Mouse (Mus musculus): Measurements from ENCODE around the gene Arl15.

Gene Arl15

DNA sequence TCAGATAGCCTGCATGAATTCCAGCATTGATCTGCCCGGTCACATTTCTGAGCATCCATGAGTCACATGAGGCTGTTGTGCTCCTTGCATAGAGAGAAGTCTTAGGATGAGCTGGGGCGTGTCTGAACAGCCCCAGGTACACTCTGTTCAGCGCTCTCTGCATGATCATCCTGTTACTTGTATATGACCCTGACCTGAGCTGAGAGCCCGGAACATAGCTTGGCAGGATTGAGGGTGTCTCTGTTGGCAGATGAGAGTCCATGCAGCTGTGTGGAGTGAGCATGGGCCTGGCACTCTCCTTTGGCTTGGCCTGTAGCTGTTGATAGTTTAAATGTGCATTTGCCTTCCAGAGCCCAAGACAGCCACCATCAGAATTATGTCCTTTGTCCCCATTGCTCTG lies 50.4 kb downstream of the Arl15 start:
- no peak for DNase-seq (ENCODE audit: low spot score)

DNA sequence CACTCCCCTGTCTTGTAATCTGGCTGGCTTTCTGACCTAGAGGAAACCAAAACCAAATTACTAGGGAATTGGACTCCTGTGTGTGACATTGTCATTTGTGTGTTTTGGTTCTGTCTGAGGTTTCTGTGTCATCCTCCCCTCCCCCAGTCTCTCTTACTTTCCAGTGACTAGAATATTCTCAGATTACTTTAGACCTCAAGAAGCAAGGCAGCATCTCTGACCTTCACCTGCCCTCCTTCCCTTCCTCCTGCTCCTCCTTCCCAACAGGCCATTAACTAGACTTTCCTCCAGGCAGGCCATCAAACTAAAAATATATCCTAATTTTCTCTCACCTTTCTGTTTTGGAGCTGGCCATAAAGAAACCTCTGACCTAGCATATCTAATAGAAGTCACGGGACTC lies 50.9 kb downstream of the Arl15 start:
- DNase-seq (ENCODE audit: low spot score) = no peak

DNA sequence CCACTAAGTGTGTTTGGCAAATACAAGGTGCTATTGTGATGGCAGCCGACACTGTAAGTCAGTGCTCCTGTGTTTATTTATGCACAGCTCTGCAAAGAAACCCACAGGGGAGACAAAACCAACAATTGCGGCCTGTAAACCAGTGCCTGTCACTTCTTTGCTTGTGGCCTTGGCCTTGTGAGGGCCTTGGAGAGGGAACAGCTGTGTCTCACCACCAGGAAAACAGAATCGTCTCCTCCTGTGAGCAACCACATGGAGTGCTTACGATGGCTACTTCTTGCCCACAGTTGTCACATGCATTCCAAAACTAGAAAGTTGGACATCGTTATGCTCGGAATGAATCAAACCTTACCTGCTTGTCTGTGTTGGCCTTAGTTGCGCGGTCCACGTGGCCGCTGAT lies 52.1 kb downstream of the Arl15 start:
- DNase-seq (ENCODE audit: low spot score) = no peak

DNA sequence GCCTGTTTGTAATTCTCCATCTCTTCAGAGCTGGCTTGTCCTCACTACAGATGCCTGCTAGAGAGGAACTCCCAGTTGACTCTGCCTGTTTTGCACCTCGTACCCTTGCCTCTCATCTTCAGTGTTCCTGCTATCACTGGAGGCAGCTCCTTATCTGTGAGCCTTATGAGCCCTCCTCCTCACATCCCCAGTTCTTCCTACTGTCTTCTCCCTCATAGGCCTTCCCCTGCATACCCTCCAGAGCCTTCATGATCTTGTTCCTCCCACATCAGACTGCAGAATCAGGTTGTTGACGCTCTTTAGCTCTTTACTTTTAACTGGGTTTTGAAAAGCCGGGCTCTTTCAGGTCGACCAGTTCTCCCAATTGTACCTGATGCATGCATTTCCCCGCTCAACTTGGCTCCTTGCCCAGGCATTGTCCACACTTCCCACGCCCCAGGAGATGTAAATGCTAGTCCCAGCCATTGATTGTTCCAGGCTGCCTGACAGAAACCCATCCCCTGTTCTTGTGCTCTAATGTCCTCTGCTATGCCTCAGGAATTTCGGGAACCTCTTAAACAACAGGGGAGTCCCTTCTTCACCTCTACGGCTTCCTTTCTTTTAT lies 56.2 kb downstream of the Arl15 start:
- DNase-seq (ENCODE audit: low spot score) = no peak

DNA sequence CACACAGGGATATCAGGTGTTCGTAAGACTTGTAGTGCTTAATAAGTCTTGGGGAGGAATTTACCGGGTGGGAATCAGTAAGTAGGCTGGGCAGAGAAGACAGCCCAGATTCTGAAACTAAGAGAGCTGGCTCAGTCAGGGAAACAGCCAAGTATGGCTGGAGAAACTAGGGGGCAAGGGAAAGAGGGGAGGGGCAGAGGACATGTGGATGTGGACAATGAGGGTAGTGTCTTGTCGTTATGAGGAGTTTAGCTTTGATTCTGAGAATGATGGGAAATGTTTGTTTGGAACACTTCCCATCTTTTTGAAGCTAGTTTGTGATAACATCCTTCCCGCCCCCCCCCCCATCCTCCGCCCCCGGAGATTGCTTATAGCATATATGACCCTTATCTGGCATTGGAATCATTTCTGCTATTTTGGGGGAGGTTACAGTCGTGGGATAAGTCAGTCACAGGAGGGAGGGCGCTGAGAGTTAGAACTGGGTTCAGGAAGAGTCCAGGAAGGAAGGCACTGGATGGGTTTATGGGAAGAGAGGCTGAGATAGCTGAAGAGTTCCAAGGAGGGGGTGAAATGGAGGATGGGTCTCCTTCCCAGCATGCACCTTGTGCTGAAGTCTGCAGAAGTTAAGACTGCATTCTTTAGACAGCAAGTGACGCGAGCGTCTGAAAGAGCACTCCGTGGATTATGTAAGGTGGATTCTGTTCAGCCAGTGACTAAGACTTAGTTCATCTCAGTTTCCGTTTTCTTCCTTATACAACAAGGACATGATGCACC lies 57.5 kb downstream of the Arl15 start:
- no peak for DNase-seq (ENCODE audit: low spot score)

DNA sequence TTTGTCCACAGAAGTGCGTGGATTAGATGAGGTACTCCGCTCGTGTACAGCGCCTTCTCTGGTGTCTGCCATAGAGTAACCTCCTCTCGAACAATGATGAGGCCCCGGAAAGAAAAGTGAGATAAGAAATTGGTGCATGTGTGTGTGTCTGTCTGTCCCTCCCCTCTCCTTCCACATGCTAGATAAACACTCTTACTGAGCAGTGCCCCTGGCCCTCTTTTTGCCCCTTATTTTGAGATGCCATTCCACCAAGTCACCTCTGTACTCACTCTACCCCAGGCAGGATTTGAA lies 58.0 kb downstream of the Arl15 start:
- no peak for DNase-seq (ENCODE audit: low spot score)

DNA sequence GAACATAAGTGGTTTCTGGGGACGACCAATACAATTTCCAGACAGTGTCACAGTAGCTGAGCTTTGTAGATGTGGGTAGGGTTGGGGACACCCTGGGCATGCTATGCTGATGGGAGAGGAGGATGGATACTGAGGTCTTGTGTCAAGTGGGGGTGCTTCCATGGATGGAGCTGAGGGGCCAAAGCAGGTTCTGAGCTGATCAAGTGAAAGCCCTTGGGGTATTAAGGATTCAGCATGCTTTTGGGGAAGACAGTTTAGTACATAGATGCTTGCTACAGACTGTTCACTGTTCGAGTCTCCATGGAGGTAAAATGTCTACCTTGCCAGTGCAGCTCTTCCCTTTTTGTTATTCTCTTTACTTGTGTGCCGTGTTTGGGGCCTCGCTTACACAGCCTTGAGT lies 59.8 kb downstream of the Arl15 start:
- DNase-seq (ENCODE audit: low spot score) = no peak

DNA sequence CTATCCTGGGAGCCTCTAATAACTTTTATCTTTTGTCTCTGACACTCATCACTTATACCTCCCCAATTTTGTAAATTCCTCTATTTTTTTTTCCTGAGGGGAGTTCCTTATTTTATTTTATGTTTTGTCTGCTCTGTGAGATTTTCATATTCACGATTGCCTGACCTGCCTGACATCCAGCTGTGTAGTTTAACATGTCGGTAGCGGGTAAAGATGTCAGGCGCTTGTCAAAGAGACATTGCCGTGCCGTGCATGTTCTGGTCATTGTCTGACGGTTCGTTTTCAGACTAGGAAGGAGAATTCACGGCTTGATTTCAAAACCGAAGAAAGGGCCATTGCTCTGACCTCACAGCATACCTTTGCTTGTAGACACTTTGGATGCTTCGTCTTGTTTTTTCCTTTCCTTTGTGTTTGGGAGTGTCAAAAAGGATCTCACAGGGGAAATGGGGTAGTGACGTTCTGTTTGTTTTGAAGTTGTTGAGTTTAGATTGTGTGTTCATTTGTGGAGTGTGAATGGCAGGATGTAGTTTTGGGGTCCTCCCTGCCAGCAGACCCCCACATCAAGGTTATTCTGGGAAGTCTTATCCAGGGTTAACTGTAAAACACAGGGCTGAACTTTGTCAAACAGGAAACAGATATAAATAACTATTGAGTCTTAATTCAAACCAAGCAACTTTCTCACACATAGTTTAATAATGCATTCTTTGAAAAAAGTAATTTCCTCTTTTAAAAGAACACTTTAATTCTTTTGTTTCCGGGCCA lies 60.4 kb downstream of the Arl15 start:
- no peak for DNase-seq (ENCODE audit: low spot score)

DNA sequence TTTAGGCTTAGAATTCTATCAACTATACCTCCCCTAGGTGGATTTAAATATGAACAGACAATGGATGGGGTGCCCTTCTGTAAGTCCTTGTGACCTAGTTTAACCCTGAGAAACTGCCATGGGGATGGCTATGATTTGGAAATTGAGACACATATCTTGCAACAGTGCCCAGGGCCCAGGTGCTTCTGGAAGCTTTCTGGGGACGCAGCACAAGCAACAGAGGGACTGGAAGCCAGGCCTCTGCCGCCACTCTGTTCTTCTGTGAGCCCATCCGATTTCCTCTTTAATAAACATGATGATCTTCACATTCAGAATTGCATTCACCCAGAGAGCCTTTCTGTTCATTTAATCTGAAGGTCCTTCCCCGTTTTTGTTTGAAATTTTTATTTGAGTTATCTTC lies 62.6 kb downstream of the Arl15 start:
- no peak for DNase-seq (ENCODE audit: low spot score)

DNA sequence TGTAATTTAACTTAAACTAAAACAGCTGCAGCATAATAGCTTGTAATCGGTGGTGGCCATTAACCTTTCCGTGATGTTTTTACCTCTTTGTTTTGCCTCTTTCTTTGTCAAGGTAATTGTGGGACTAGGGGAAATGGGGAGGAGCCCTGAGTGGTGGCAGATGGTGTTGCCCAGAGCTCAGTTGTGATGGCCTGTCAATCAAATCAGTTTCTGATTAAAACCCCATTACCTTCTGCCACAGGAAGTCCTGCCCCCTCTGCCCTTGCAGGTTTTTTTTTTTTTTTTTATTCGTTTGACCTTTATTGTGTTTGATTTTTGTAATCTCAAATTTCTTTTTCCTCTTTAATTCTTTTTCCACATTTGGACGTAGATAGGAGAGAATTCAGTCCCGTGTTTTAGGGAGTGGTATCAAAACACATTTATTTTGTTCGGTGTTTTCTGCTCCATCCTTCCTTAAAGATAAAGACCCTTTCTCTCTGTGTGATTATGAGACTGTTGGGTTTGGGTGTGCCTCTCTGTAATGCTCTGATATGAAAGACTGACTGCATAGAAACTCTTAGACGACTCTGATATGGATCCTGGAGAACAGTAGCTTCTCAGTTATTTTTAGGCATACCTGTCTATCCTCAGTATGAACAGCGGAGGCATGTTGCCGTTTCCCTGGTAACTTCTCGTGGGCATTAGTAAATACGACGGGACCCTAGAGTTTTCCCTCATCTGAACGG lies 64.5 kb downstream of the Arl15 start:
- DNase-seq (ENCODE audit: low spot score) = no peak

DNA sequence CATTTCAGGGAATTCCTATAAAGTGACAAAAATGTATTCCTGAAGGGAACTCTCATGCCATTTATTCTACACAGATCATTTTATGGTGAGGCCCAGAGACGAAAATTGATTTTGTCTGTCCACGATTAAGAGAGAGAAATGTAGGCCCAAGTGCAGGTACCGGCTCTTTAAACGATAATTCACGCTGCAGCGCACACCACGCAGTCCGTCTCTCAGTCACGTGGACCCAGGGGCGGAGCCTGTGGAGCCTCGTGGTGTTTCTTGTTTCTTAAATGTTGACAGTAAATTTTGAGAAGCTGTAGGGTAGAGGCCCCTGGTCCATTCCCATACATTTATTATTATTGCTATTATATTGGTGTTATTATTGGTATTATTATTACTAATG lies 65.1 kb downstream of the Arl15 start:
- DNase-seq (ENCODE audit: low spot score) = no peak

DNA sequence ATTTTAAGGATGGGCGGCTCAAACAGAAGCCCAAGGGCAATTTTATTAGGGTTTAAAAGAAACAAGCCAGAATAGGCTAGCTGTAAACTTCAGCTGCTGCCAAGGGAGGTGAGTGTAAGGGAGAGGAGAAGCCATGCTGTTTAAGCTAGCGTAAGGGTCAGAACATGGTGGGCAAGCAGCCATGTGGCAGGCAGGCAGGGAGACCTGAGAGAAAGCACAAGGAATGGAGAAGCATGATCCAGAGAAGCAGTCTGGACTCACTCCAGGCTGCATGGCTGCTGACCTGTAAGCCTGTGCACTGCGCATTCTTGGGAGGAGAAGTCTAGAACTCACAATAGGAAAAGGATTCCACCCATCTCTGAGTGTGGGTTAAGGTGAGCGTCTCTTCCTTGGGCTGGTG lies 66.5 kb downstream of the Arl15 start:
- DNase-seq (ENCODE audit: low spot score) = peak; percentile 35

DNA sequence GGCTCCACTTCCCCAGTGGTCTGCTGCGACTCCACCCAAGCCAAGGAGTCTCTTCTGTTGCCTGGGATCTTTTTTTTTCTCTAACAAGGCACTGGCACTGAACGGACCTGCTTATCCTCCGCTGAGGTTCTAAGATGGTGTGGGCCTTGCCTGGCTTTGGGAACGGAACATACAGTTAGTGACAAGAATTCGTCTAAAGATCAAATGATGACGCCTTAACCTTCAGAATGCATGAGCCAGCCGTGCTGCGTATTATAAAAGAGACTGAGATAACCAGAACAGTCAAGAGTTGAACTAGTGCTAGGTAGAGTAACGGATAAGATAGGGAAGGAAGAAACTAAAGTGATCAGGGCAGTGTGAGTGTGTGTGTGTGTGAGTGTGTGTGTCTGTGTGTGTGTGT lies 66.9 kb downstream of the Arl15 start:
- no peak for DNase-seq (ENCODE audit: low spot score)

DNA sequence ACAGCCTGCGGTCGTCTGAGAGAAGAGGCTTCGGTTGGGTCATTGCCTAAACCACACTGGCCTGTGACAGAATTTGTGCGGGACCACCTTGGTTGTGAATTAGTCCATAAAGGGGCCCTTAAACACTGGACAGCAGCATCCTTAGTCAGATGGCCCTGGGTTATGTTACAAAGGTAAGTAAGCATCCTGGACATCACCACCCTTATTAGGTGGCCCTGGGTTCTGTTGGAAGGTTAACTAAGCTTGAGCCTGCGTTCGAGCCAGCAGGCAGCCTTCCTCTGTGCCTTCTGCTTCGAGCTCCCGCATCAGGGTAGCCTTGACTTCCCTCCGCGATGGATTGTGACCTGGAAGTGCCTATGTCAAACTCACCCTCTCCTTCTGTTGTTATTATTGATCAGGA lies 68.6 kb downstream of the Arl15 start:
- no peak for DNase-seq (ENCODE audit: low spot score)

DNA sequence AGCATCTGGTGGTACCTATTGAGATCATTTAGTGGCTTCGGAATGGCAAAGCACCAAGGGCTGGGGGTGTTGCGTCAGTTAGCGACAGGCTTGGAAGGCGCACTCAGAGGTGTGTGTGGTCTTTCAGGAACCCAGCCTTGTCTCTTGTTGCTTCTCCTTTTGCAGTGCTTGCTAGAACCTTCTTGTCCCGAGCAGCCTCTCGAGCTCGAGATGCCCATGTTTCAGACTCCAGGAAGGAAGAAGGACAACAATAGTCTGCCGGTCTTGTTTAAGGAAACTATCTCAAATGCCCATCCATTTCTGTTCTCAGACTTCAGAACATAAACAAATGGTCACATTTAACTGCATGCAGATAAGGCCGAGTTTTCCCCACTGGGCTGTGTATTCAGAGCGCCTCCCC lies 69.4 kb downstream of the Arl15 start:
- DNase-seq (ENCODE audit: low spot score) = no peak

DNA sequence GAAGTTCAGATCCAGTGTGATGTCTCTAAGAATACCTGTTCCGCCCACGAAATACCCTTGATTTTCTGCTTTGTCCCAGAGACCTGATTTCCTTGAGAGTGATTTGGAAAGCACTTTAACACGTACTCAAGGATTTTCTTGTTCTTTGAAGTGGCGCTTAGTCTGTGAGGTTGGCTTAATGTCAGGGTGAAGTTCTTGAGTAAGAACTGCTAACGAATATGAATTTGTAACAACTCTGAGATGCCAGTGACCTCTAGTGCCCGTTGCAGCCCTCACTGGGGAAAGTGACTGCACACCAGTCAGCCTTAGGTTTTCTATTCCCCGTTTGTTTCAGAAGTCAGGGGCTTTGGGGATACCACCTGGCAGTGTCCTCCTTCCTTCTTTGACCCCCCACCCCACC lies 70.0 kb downstream of the Arl15 start:
- peak; percentile 31 for DNase-seq (ENCODE audit: low spot score)

DNA sequence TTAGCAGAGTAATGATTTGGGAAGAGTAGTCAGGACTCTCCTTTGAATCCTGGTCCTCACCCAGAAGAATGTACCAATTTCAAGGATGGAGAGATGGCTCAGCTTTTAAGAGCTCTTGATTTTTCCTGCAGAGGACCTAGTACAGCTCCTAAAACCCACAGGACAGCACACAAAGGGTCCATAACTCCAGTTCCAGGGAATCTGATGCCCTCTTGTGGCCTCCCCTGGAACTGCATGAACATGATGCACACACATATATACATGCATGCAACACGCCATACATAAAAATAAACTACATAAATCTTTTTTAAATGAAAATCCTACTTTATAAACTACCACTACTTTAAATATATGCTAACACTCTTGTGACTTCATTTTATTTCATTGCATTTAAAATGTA lies 70.6 kb downstream of the Arl15 start:
- DNase-seq (ENCODE audit: low spot score) = peak; percentile 54

DNA sequence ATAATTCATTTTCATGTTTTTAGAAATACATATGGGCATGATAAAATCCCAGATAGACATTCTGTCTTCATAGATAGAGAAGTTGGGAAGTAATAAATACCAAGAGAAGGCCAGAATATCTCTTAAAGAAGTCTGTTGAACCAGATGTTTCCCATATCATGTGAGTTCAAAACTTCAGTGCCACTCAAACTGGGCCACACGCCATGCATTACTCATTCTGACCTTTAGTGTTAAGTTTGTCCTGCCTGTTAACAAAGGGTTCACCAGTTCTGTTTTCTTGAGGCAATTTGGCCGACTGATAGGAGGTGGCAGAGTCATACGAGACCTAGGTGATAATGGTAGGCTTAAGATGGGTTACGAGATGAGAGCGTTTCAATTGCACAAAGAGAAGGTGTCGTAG lies 71.1 kb downstream of the Arl15 start:
- peak; percentile 57 for DNase-seq (ENCODE audit: low spot score)

DNA sequence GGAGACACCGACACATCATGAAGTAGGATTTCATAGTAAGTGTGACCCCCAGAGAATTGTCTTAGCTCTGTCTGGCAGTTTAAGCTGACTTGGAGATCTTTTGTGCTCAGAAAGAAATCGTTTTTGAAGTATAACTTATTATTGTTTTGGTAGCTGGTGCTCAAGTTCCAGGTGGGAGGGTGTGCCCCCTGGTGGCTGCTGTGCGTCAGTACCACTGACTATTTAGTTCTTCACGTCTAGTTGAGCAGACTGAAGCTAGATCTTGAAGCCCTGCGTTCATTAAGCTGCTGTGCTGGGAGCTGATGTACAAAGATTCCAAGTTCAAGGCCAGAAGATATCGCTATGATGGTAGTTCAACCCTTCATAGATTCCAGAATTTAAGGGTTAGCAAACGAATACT lies 71.5 kb downstream of the Arl15 start:
- DNase-seq (ENCODE audit: low spot score) = peak; percentile 57

DNA sequence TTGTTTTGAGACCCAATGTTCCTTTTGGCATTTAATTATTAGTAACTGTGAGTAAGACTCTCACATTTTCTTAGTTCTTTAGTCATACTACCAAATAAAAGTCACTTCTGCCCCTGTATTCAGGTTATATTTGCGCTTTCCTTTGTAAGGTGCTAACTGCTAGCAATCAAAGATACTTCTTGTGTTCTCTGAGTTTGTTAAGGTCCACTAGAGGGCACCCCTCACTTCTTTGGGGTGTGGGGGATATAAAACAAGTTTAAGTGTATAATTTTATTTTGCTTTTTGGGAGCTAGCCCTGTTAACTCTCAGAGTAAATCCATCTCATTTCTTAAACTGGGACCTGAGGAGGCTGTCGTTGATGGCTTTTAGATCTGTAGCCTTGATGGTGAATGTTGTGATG lies 73.4 kb downstream of the Arl15 start:
- peak; percentile 30 for DNase-seq (ENCODE audit: low spot score)

DNA sequence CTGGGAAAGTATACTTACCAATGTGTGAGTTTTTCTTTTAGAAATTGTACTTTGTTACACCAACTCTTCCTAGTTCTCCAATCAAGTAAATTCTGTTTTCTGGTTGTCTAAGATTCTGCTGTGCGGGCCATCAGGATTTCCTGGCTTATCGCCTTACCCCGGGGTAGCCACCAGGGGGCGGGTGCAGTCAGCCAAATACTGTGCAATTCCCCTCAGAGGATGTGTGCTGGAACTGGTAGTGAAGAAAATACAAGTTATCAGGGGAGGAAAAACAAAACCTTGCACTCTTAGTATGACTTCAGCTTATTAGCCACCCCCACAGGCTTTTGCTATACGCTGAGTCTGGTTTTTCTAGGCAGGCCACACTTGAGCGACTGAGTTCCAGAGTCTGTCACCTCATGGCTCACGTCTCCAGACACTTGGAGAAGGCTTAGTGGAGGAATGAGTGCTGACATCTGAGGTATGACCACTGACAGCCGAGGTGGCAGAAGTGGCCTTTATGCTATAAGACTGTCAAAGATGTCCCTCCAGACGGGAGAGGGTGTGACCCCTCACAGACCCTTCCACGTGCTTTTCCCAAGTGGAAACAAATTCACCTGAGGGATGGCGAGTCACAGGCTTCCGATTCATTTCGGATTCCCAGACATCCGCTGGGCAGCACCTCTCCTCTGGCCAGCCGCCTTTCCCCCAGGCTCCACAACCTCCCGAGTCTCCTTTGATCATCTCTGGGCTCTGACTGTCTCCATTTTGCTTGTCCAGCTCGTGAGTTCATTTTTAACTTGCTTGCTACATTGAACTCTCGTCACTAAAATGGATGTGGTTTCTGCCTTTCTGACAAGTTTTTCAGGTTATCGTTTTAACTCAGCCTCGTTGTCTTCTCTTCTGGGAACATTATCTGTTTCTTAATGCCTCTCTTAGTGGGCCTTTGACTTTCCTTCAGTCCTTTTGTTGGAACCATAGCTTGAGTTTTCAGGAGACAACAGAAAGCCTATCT lies 75.2 kb downstream of the Arl15 start:
- DNase-seq (ENCODE audit: low spot score) = peak; percentile 65

DNA sequence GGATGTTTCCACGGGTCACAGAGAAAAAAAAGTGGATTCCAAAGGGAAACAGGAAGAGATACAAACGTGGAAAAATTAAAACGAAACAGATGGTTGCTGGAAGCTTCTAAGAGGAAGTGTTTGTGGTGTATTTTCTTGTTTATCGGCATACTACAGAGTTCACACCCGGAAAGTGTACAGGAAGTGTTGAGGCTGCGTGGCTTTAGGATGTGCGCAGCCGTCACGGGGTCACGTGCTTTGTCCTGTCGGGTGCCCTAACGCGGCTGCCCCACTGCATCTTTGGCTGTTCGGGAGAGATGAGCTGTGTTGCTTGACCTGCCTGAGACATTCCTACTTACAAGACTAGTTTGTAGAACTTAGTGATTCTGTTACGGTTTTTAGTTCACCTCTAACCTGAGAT lies 76.1 kb downstream of the Arl15 start:
- DNase-seq (ENCODE audit: low spot score) = no peak

All from adipocyte (in vitro differentiated cells).